ENCODE assay signal across 11 mouse cellular contexts in the genomic region with DNA sequence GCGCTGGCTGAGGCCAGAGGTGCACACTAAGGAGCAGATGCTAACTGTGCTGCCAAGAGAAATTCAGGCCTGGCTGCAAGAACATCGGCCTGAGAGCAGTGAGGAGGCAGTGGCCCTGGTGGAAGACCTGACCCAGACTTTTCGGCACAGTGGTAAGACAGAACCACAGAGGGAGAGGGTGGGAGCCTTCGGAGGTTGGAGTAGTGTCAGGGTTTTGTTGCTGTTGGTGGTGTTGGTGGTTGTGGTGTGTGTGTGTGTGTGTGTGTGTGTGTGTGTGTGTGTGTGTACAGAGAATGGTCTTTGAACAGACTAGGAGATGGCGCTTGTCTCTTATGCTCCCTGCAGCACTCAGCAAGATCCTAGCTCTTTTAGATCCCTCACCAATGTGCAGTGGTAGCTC. TPM values are rescaled to one million over a fixed set of nuclear protein-coding genes. Genes with fewer than 3 reads are reported as not detected.
DNase-seq lines count a peak whose midpoint lies in the region; ATAC-seq and TF ChIP-seq lines count a peak whose summit lies in the region.
"Had no signal": no experiment of that assay in that cellular context is flagged by ENCODE, and none has a peak within 500 bp of the region (broad histone marks: within the 10 kb centered on the region; RNA-seq: fewer than 3 reads in every experiment).

No protein-coding gene starts in this region.

- H3K4me2 ChIP-seq in forebrain, embryonic 13.5 days: peak overlapping the region; percentile 82
- peak overlapping the region; percentile 0; the same call in 1 of the 2 replicates for H3K4me2 ChIP-seq in embryonic facial prominence, embryonic 13.5 days
- peak overlapping the region; percentile 19 for H3K4me2 ChIP-seq in limb, embryonic 13.5 days (replicated peaks)

- H3K9ac ChIP-seq in forebrain, embryonic 13.5 days: peak overlapping the region; percentile 31; the same call in 1 of the 2 replicates
- 0 out of 2 replicates have a peak overlapping the region, but pooled peaks have one; percentile 32 for H3K9ac ChIP-seq in embryonic facial prominence, embryonic 13.5 days
- peak overlapping the region; percentile 50 for H3K9ac ChIP-seq in limb, embryonic 13.5 days

- peaks cover 53% of the 10 kb centered on the region for H3K36me3 ChIP-seq in forebrain, embryonic 13.5 days (ENCODE audit: poor library complexity, severe bottlenecking)
- H3K36me3 ChIP-seq in forebrain, embryonic 10.5 days (replicated peaks): peaks cover 54% of the 10 kb centered on the region
- peaks cover 55% of the 10 kb centered on the region for H3K36me3 ChIP-seq in embryonic facial prominence, embryonic 13.5 days
- H3K36me3 ChIP-seq in limb, embryonic 13.5 days: peaks cover 57% of the 10 kb centered on the region

- no peaks in the 10 kb centered on the region for H3K9me3 ChIP-seq in forebrain, embryonic 13.5 days (replicated peaks)
- no peaks in the 10 kb centered on the region for H3K9me3 ChIP-seq in forebrain, embryonic 10.5 days
- no peaks in the 10 kb centered on the region for H3K9me3 ChIP-seq in embryonic facial prominence, embryonic 13.5 days
- H3K9me3 ChIP-seq in limb, embryonic 13.5 days: no peaks in the 10 kb centered on the region

- H3K4me1 ChIP-seq in forebrain, embryonic 13.5 days: peaks cover 57% of the 10 kb centered on the region
- H3K4me1 ChIP-seq in forebrain, embryonic 10.5 days: peaks cover 34% of the 10 kb centered on the region
- peaks cover 36% of the 10 kb centered on the region for H3K4me1 ChIP-seq in embryonic facial prominence, embryonic 13.5 days
- peaks cover 28% of the 10 kb centered on the region for H3K4me1 ChIP-seq in limb, embryonic 13.5 days

- no peak for TF ChIP-seq CTCF in left cerebral cortex, adult 2 months (IDR thresholded peaks at IDR 0.05)

- H3K27ac ChIP-seq in forebrain, embryonic 13.5 days: no peak overlapping the region
- no peak overlapping the region for H3K27ac ChIP-seq in forebrain, embryonic 10.5 days
- H3K27ac ChIP-seq in left cerebral cortex, adult 2 months: peak overlapping the region; percentile 79
- H3K27ac ChIP-seq in embryonic facial prominence, embryonic 13.5 days: no peak overlapping the region
- H3K27ac ChIP-seq in limb, embryonic 13.5 days: no peak overlapping the region

- H3K27me3 ChIP-seq in forebrain, embryonic 13.5 days: no peaks in the 10 kb centered on the region
- H3K27me3 ChIP-seq in forebrain, embryonic 10.5 days (ENCODE audit: poor library complexity, severe bottlenecking): no peaks in the 10 kb centered on the region
- no peaks in the 10 kb centered on the region for H3K27me3 ChIP-seq in embryonic facial prominence, embryonic 13.5 days
- H3K27me3 ChIP-seq in limb, embryonic 13.5 days: no peaks in the 10 kb centered on the region
- H3K27me3 ChIP-seq: Patski had no signal

- 85% methylated on average over 5 of the region's 5 CpGs for WGBS in forebrain, embryonic 13.5 days
- WGBS in forebrain, embryonic 10.5 days: 83% methylated on average over 5 of the region's 5 CpGs
- 82% methylated on average over 5 of the region's 5 CpGs for WGBS in embryonic facial prominence, embryonic 13.5 days
- 89% methylated on average over 5 of the region's 5 CpGs for WGBS in limb, embryonic 13.5 days

- ATAC-seq in forebrain, embryonic 13.5 days: no peak
- ATAC-seq in embryonic facial prominence, embryonic 13.5 days (ENCODE audit: insufficient number of reproducible peaks, insufficient read depth, low FRiP score, low TSS enrichment, low read depth): no peak
- no peak for ATAC-seq in limb, embryonic 13.5 days (ENCODE audit: low FRiP score, low read depth)
- ATAC-seq: Patski had no signal

- intact Hi-C loops in left cerebral cortex, adult 2 months (cut with DNase I): no loop called here

- H3K4me3 ChIP-seq in forebrain, embryonic 13.5 days: no peak overlapping the region
- H3K4me3 ChIP-seq in forebrain, embryonic 10.5 days: no peak overlapping the region
- peak overlapping the region; percentile 27 for H3K4me3 ChIP-seq in left cerebral cortex, adult 2 months
- H3K4me3 ChIP-seq in embryonic facial prominence, embryonic 13.5 days: no peak overlapping the region
- H3K4me3 ChIP-seq in limb, embryonic 13.5 days: no peak overlapping the region

- no peak for DNase-seq in forebrain, embryonic 10.5 days (ENCODE audit: extremely low spot score, low spot score)
- DNase-seq in left cerebral cortex, adult 2 months (ENCODE audit: extremely low spot score in 1 of 2, low spot score in 2 of 2): peak in 1 of 2 experiments; percentile 36
- no peak for DNase-seq in left cerebral cortex, adult 8-10 months (ENCODE audit: low spot score in 2 of 2)
- DNase-seq in retina, embryonic 14.5 days (ENCODE audit: low spot score): no peak
- no peak for DNase-seq in adrenal gland, postnatal 10 days
- DNase-seq: lung, postnatal 4 days had no signal

RNA-seq across cellular contexts. Expression of gene Zscan2, which starts 2.8 kb away (rescaled TPM):
- 5.1 and 5.2 TPM in 2 replicates for polyA plus RNA-seq in forebrain, embryonic 13.5 days (2015; fragmentation: Nextera tagmentation; extraction: Ambion mirVana)
- 1.3 and 2.5 TPM in 2 replicates for polyA plus RNA-seq in forebrain, embryonic 10.5 days (2016; fragmentation: Nextera tagmentation; extraction: Ambion mirVana)
- 10 to 100 TPM; 15.9 to 16.5 TPM for total RNA-seq in left cerebral cortex, adult 2 months (2021)
- 10 to 100 TPM; 11.3 to 16.9 (median 14.0) TPM for total RNA-seq in left cerebral cortex, adult 8-10 months (2022)
- 3.3 and 3.9 TPM in 2 replicates for polyA plus RNA-seq in embryonic facial prominence, embryonic 13.5 days (2015; fragmentation: Nextera tagmentation; extraction: Ambion mirVana)
- polyA plus RNA-seq in limb, embryonic 13.5 days (2015; fragmentation: Nextera tagmentation; extraction: Ambion mirVana): 3.6 and 4.5 TPM in 2 replicates
- total RNA-seq in adrenal gland, postnatal 10 days (2021): 1 to 10 TPM; 6.5 to 6.8 TPM

RNA-seq across cellular contexts. Expression of gene Wdr73, which starts 37.5 kb away (rescaled TPM):
- 46.0 and 48.0 TPM in 2 replicates for polyA plus RNA-seq in forebrain, embryonic 13.5 days (2015; fragmentation: Nextera tagmentation; extraction: Ambion mirVana)
- 53.2 and 53.8 TPM in 2 replicates for polyA plus RNA-seq in forebrain, embryonic 10.5 days (2016; fragmentation: Nextera tagmentation; extraction: Ambion mirVana)
- total RNA-seq in left cerebral cortex, adult 2 months (2021): 10 to 100 TPM; 23.3 to 25.6 TPM
- 10 to 100 TPM; 26.2 to 29.3 (median 27.8) TPM for total RNA-seq in left cerebral cortex, adult 8-10 months (2022)
- polyA plus RNA-seq in embryonic facial prominence, embryonic 13.5 days (2015; fragmentation: Nextera tagmentation; extraction: Ambion mirVana): 31.5 and 33.0 TPM in 2 replicates
- 32.5 TPM in 2 replicates for polyA plus RNA-seq in limb, embryonic 13.5 days (2015; fragmentation: Nextera tagmentation; extraction: Ambion mirVana)
- 10 to 100 TPM; 24.9 to 27.1 TPM for total RNA-seq in adrenal gland, postnatal 10 days (2021)

RNA-seq across cellular contexts. Expression of gene Iqgap1, which starts 37.7 kb away (rescaled TPM):
- polyA plus RNA-seq in forebrain, embryonic 13.5 days (2015; fragmentation: Nextera tagmentation; extraction: Ambion mirVana): 19.7 and 20.6 TPM in 2 replicates
- 29.1 TPM in 2 replicates for polyA plus RNA-seq in forebrain, embryonic 10.5 days (2016; fragmentation: Nextera tagmentation; extraction: Ambion mirVana)
- 10 to 100 TPM; 26.0 to 27.3 TPM for total RNA-seq in left cerebral cortex, adult 2 months (2021)
- 10 to 100 TPM; 18.0 to 29.9 (median 24.9) TPM for total RNA-seq in left cerebral cortex, adult 8-10 months (2022)
- polyA plus RNA-seq in embryonic facial prominence, embryonic 13.5 days (2015; fragmentation: Nextera tagmentation; extraction: Ambion mirVana): 56.0 and 61.2 TPM in 2 replicates
- 50.1 and 52.9 TPM in 2 replicates for polyA plus RNA-seq in limb, embryonic 13.5 days (2015; fragmentation: Nextera tagmentation; extraction: Ambion mirVana)
- total RNA-seq in adrenal gland, postnatal 10 days (2021): 10 to 100 TPM; 76.2 to 86.8 TPM

RNA-seq across cellular contexts. Expression of gene Nmb, which starts 41.4 kb away (rescaled TPM):
- polyA plus RNA-seq in forebrain, embryonic 13.5 days (2015; fragmentation: Nextera tagmentation; extraction: Ambion mirVana): 6.6 and 7.6 TPM in 2 replicates
- 5.9 and 7.2 TPM in 2 replicates for polyA plus RNA-seq in forebrain, embryonic 10.5 days (2016; fragmentation: Nextera tagmentation; extraction: Ambion mirVana)
- total RNA-seq in left cerebral cortex, adult 2 months (2021): 1 to 10 TPM; 4.5 to 6.7 TPM
- 1 to 10 TPM; 3.4 to 7.1 (median 4.7) TPM for total RNA-seq in left cerebral cortex, adult 8-10 months (2022)
- polyA plus RNA-seq in embryonic facial prominence, embryonic 13.5 days (2015; fragmentation: Nextera tagmentation; extraction: Ambion mirVana): 5.6 and 5.8 TPM in 2 replicates
- 6.1 and 6.5 TPM in 2 replicates for polyA plus RNA-seq in limb, embryonic 13.5 days (2015; fragmentation: Nextera tagmentation; extraction: Ambion mirVana)
- 1 to 10 TPM; 4.0 to 4.7 TPM for total RNA-seq in adrenal gland, postnatal 10 days (2021)
- total RNA-seq: common myeloid progenitor, adult 5-6 weeks had no signal

Comparison
In these comparisons a context has a peak if more than half of its experiments do, and no peak if none do; other contexts are left out.
1. H3K4me2 ChIP-seq: peak in every context shown above with its lines; median percentile 82 in forebrain, embryonic 13.5 days; 19 in limb, embryonic 13.5 days; 0 in embryonic facial prominence, embryonic 13.5 days.